Mouse (Mus musculus) T-helper 1 cell (primary cell): ENCODE results near the gene Crb3.
"Not testable (repeated sequence)": the region's sequence is repeated elsewhere in the genome, so short reads cannot be mapped to it uniquely, and the experiment has no call there.

Experiments
- in situ Hi-C: fragments of 300-600 bp; cut with MboI, MseI; formaldehyde crosslinking; loops from one replicate; pipeline ENCODE4 v1.15.1; 2025; ENCODE audit warnings: high pct_unique_total_duplicates

The Crb3 gene

DNA sequence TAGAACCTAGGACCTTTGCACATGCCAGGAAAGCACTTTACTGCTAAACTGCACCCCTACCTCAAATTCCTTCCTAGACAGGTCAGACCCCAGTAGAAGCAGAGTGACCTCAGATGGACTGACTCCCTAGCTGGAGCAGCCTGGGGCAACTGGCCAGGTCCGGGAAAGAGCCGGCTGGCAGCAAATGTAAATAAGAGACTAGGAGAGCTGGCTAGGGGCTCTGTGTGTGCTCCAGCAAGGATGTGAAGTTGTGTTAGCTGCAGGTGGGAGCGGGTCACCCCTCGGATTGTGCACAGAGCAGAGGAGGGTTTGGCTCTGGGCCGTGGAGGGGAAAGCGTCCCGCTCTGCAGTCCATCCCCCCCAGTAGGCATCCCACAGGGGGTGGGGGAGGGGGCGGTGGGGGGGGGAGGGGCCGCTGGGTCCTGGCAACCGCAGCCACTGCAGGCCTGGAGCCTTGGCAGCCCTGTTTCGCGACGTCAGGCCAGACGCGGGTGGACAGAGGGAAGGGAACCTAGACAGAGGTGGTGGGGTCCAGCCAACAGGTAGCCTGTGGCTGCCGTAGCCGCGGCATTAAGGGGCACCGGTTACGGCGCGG is at the start of gene Crb3:
Gene Crb3 (plus strand): TSS at position 215 of the 595 bp plus-strand sequence.
- in situ Hi-C loops, result no loop called here

DNA sequence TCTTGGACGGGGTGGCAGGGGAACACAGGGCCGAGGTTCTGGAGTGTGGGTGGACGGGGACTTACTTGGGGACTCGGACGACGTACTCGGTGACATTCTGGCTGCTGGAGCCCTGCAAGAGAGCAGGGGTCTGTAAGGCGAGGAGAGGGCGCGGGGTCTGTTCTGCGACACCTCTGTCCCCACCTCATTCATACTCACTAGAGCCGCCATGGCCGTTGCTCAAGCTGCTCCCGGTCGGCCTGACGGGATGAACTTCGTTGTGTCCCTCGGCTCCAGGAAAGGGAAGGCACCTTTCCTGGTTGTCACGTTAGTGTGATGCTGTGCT is 48.0 kb upstream of the Crb3 start:
- in situ Hi-C loops, result no loop called here

DNA sequence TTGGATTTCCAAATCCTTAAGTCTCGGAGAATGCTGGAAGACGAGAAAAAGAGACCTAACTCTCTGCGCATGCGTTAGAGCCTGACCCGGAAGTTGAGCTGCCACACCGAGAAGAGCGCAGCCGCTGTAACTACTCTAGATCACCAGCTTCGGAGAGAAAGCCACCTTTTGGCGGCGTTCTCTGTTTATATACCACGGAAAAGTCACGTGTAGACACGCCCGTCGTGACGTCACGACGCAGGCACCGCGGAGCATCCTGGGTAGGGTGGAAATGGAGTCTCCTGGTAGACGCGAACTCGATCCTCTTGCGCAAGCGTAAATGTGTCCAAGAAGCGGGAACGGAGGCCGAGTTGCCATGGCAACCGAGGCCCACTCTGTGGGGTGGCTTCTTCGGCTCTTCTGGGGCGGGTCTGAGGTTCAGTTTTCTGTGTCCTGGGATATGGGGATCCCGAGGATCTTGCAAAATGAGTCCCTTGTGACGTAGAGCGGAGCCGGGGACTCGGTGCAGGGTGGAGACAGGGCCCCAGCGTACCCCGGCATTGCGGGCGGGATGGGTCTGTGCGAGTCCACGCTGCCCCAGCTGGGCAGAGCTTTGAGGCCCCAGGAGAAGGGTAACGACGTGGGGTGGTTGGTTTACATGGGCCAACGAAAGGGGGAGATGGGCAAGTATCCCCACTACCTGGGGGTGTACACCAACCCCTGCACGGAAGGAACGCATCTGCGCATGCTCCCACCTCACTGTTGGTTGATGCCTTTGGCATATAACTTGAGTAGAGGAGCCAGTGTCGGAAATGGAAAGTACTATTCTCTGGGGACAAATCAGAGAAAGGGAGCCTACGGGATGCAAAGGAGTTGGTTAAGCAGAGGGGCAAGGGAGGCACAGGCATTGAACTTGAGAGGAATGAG is 47.4 kb upstream of the Crb3 start, which contains the start of the genes Gtf2f1 and Gm17949:
Gene Gtf2f1 (minus strand): TSS at position 53 of the 906 bp plus-strand sequence.
Gene Gm17949 (plus strand): TSS at position 234 of the 906 bp plus-strand sequence.
- in situ Hi-C loops, result no loop called here

DNA sequence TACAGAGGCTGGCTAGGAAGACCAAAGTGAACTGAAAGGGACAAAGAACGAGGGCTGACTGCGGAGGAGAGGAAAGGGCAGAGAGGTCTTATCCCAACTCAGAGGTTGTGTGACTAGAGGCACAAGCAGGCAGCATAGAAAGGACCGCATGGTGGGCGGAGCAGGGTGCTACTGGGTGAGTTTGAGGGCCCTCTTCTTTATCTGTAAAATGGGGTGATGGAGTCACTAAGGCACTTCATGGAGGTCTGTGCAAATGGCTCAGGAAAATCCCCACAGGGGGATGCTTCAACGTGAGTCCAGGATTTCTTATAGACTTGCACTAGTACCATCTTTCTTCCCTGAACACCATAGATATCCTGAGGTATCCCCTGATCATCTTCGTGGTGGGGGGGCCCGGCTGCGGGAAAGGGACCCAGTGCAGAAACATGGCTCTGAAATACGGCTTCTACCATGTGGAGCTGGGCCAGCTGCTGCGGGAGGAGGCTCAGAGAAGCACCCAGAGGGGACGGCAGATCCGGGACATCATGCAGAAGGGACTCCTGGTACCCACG is 46.6 kb upstream of the Crb3 start:
- in situ Hi-C loops, result no loop called here

DNA sequence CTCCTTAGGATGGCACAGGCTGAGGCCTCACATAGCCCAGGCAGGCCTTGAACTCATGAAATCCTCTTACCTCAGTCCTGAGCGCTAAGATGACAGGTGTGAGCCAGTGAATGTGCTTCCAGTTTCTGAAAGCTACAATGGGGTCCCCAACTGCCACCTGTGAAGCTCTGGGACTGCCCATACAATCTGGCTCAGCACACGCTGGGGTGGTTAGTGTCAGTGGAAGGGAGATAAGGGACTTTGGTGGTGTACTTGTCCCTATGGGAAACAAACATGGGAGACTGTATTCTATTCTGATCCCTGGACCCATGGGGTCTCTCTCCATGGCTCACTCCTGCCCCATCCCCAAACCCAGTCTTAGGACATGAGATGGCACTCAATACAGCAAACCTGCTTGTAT is 39.2 kb upstream of the Crb3 start:
- in situ Hi-C loops, result no loop called here

DNA sequence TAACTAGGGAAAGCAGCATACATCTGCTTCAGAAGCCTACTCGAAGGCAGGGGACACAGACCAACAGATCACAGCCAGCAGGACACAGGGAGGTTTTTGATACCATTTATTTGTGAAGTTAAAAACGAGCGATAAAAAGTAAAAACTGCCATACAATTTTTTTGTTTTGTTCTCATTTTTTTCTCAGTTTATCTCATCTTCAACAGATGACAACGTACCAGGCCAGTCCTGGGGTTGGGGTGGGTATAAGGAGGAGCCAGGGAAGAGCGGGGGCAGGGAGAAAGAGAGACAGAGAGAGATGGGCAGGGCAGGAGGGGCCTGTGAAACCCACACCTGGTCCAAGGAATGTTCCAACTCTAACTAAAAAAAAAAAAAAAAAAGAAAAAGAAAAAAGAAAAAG is 37.9 kb upstream of the Crb3 start:
- in situ Hi-C loops, result no loop called here

DNA sequence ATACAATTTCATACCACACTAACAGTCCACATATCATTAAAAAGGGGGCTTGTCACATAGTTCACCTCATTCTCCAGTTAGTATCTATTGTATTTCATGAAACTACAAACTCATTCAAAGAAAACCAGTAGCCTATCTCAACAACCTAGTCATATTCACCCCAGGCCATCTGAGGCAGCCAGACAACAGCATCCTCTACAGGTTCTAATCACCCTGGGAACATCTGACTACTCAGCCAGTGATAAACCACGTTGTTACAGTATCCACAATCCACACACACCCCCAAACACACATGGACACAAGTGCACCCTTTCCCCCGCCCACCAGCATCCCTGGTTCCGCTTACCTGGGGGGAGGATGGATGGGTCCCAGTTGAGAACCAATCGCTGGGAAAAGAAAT is 31.4 kb upstream of the Crb3 start:
- in situ Hi-C loops, result loop anchor here (25.0 kb wide), 1 partner anchor 1315 kb away; the partner anchor contains the start of gene Pot1b

DNA sequence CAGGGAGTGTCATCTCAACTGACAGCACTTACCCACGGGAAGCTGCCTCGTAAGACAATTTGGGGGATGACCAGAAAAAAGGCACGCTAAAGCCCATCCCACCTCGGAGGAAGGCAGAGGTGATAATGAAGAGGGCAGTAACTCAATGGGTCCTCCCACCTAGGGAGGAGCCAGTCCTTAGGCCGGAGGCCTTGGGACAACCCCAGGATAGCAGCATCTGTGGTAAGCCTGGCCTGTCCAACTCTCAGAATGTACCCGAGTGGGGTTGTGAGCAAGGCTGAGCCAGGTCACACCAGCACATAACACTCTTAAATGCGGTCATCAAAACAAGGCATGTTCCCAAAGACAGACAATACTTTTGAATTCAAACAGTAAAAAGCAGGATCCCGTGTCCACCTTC is 29.2 kb upstream of the Crb3 start:
- in situ Hi-C loops, result loop anchor here (25.0 kb wide), 1 partner anchor 1317 kb away; the partner anchor contains the start of gene Pot1b

DNA sequence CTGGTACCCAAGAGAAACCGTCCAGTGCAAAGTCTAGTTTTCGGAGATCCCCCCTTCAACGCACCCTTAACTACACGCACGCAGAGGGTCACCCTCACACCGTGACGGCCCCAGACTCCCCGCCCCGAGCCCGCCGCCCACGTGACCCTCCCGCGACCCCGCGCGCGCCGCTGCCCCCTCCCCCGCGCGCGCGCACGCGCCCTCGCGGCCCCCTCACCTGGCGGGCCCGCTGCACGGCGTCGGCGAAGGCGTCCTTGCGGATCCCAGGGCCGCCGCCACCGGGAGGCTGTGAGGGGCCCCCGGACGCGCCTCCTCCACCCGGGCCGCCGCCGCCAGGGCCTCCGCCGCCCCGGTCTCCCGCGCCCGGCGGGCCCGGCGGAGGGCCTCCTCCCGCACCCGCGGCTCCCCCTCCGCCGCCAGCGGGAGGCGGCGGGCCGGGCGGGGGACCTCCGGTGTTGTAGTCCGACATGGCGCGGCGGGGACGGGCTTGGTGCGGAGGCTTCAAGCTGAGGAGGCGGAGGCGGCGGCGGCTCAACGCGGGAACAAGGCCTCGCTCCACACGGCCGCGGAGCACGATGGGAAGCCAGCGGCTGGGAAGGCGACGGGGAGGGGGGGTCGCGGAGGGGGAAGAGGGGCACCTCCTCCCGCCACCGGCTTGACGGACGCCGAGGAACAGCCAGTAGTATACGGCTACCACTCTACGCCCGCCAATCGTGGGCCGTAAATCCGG is 27.8 kb upstream of the Crb3 start, which contains the start of gene Khsrp:
Gene Khsrp (minus strand): TSS at position 592 of the 730 bp plus-strand sequence.
- in situ Hi-C loops, result loop anchor here (25.0 kb wide), 1 partner anchor 1319 kb away; the partner anchor contains the start of gene Pot1b

DNA sequence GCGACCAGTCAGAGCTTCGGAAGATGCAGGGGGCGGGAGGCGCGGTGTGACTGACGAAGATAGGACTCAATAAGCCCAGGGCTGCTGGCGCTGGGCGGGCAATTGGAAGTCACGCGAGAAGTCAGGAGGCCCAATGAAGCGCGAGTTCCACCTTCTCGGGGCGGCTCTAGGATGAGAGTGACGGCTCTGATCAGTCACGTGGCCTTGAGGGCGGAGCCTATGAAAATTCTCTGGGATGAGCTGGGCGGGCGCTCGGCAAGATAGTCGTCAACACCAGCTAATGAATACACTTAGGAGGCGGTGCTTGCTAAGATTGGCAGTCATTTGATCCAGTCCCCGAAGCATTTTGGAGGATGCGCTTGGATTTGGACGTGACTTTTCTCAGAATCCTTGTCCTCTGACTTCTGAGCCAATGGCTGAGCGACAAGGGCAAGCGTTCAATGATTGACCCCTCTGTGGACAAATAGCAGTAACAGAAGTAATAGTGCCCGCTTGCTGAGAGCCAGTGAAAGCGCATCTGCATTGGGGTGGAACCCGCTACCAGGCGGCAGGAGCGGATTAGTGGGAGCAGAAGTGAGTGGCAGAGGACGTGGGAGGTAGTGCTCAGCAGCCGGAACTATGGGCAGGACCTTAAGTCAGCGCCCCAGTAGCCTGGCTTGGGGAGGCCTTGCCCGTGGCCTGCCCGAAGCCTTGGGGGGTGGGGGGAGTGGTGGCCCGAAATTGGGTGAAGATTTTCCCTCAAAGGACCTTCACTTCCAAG is 27.1 kb upstream of the Crb3 start:
- in situ Hi-C loops, result loop anchor here (25.0 kb wide), 1 partner anchor 1320 kb away; the partner anchor contains the start of gene Pot1b

DNA sequence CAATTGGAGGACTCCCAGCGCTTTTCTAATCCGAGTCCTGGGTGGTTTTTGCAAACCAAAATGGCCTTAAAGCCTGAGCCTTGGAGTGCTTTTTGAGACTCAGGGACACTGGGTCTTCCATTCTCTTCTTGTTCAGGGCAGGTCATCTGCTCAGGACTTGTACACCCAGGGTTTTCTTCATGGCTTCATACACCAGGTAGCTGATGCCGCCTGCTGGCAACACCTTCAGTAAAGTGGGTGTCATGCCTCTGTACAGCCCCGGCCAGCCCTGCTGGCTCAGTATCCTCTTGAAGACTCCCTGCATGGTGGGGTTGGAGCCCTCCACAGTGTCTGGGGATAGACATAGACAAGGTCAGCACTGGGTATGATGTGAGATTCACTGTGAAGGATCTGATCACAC is 26.1 kb upstream of the Crb3 start:
- in situ Hi-C loops, result loop anchor here (25.0 kb wide), 1 partner anchor 1321 kb away; the partner anchor contains the start of gene Pot1b

DNA sequence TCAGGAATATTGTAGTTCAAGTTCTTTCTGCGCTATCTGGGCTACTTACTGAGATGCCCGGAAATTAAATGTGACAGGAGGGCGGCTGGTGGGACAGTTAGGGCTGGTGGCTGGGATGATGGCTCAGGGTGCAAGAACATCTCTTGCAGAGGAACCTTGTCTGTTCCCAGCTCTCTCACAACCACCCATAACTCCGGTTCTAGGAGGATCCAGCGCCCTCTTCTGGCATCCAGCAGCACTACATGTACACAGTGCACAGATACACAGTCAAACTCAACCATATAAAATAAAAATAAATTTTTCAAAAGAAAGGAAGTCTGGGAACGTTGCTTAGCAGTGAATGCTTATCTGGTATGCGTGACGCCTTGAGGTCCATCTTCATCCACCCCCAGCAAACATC is 19.9 kb upstream of the Crb3 start:
- in situ Hi-C loops, result loop anchor here (25.0 kb wide), 1 partner anchor 1327 kb away; the partner anchor contains the start of gene Pot1b

DNA sequence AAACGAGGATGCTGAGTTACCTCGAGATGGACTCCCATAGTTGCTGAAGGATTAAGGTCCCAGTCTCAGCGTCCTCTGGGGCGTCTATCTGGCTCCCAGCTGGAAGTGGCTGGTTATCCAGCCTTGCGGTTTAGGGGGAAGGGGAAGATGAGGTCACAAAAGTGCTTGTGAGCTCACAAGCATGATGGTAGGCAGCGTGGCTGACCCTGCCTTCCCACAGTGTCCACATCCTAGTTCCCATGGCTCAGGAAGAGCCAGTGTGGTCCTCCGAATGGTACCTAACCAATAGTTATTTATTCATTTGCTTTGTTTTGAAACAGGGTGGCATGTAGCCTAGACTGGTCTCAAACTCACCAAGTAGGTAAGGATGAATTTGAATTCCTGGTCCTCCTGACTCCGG is 17.4 kb upstream of the Crb3 start, which contains the start of gene Slc25a41:
Gene Slc25a41 (minus strand): TSS at position 101 of the 400 bp plus-strand sequence.
- in situ Hi-C loops, result loop anchor here (25.0 kb wide), 1 partner anchor 1329 kb away; the partner anchor contains the start of gene Pot1b

DNA sequence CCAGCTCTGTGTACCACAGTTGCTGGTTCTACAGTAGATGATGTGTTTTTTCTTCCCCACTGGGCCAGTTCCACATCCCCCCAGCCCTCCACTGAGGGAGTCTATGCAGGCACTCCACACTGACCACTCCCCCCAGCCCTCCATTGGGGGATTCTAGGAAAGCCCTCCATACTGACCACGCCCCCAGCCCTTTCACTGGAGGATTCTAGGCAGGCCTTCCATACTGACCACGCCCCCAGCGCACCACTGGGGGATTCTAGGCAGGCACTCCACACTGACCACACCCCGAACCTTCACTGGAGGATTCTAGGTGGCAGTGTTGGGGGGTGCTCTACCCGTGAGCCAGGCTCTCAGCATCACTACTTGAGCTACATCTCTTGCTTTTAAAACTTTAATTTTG is 11.5 kb upstream of the Crb3 start:
- in situ Hi-C loops, result loop anchor here (25.0 kb wide), 1 partner anchor 1335 kb away; the partner anchor contains the start of gene Pot1b

DNA sequence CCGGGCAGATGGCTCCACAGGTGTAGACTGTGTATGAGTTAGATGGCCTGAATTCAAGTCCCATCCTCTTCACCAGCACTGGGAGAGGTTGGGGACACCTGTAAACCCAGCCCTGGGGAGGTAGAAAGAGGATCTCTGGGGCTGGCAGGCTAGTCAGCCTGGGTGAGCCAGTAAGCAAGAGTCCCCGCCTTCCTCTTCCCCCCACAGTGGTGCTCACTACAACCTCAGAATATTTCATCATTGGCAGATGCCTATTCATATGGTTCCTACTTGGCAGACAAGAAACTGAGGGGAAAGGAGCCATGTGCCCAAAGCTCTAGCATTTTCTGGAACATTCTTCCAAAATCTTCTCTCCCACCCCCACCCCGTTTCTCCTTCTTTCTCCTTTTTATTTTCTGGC is 10.1 kb upstream of the Crb3 start:
- in situ Hi-C loops, result loop anchor here (25.0 kb wide), 1 partner anchor 1337 kb away; the partner anchor contains the start of gene Pot1b

DNA sequence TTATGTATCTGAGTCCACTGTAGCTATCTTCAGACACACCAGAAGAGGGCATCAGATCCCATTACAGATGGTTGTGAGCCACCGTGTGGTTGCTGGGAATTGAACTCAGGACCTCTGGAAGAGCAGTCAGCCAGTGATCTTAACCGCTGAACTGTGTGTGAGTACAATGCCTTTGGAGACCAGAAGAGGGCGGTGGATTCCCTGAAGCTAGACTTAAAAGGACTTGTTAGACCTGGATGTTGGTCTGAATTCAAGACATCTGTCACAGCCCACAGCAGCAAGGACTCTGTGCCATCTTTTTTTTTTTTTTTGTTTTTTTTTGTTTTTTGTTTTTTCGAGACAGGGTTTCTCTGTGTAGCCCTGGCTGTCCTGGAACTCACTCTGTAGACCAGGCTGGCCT is 7.2 kb upstream of the Crb3 start:
- in situ Hi-C loops, result not testable (repeated sequence)

DNA sequence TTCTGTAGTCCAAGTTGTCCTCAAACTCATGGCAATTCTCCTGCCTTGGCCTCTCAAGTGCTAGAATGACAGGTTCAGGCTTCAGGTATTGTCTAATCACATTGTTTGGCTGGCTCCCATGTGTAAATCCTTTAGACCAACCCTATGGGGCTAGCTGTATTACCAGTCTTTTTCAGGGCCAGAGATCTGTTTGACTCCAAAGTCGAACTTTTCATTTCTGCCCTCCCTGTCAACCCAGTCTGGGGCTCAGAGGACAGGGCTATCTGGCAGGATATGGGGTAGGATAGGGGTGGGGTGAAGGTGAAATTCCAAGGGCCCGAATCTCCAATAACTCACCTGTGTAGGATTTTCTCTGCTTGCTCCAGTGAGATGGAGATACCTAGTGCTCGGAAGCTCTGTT is 2.7 kb upstream of the Crb3 start:
- in situ Hi-C loops, result no loop called here

DNA sequence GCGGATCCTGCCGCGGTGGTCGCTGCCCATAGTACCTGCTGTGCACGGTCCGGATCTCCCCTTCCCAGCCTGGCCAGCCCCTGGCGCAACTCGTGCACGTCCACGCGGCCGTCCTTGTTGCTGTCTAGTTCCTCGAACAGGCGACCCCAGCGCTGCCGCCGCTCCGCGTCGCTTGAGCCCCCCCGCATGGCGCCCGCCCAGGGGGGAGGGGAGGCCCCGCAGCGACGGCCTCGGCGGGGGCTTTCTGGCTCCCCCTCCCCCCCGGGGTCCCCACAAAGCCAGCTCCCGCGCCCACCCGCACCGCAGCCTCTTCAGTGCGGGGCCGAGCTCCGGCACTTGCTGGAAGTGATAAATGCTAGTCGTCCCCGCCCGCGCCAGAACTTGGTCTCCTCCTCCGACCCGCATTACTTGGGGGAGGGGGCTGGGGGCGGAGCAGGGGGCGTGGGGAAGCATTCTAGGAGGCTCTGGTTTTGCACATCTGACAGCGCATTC is 627 bp downstream of the Crb3 start, which contains the start of gene Slc25a23:
Gene Slc25a23 (minus strand): TSS at position 378 of the 492 bp plus-strand sequence.
- in situ Hi-C loops, result no loop called here

DNA sequence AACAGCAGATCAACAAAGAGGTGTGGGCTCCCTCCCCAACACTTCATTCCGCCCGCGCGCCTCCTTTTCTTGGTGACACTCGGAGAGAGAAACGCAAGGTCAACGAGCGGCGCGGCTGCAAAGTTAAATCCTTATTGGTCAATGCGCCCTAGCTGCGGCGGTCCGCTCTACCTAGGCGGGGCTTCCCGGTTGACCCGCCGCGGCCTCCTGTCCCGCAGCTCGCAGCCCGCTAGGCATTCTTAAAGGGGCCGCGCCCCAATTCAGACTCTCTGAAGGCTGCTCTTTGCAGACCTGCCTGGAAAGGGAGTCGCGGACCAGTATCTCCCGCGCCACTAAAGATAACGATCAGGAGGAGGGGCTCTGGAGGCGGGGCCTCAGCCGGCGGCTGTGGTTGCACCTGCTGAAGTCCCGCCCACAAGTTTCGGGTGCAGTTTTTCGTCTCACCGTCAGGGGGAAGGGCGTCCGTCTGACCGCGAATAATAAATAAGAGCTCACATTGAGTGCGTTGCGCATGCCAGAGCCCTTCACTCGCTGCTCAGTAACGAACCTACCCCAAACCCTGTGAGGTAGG is 1.4 kb downstream of the Crb3 start:
- in situ Hi-C loops, result no loop called here

DNA sequence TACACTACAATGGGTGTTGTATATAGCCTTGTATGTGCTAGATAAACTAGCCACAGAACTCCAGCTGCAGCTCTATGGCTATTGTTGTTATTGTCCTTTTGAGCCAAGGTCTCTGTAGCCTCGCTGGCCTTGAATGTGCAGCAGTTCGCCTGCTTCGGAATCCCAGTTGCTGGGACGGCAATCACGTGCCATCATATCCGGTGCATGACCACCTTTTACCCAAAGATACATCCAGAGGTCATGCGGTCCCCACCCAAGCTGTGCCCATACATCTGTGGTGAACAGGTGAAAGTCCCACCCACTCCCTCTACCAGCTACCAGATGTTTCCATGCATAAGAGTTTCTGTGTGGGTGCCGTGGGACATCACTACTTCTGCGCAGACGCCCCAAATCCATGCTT is 2.2 kb downstream of the Crb3 start:
- in situ Hi-C loops, result no loop called here
